Mouse (Mus musculus) liver, embryonic 18 days (tissue): ENCODE measurements around the gene Dapl1. TPM values are rescaled to one million over a fixed set of nuclear protein-coding genes. Genes with fewer than 3 reads are reported as not detected.

Experiments
- polyA plus RNA-seq: library from polyadenylated mRNA; depleted of rRNA; stranded (reverse); fragments of >200 nt; gene quantifications from 2 replicates; pipeline ENCODE4 v1.2.3, GENCODE M21; 2012; rRNA removed

The Dapl1 gene
- polyA plus RNA-seq = not detected in 2 replicates

GRCm38 (mm10) chr2:59484438-59484837 is at the start of gene Dapl1:
Gene Dapl1, plus strand, starts transcription at chr2:59484653.

Other genes starting within 250 kb of the Dapl1 start
- 2.1 and 3.1 TPM in 2 replicates for gene Tanc1, start 127.4 kb downstream of the Dapl1 start, polyA plus RNA-seq